Mouse (Mus musculus) heart, postnatal 25 days (tissue): ENCODE data around the gene Zcchc14. TPM values are rescaled to one million over a fixed set of nuclear protein-coding genes. Genes with fewer than 3 reads are reported as not detected.

Source experiments
- DNase-seq: peaks from one replicate; pipeline ENCODE4 v3.0.0; 2022; ENCODE audit warnings: low spot score
- intact Hi-C: fragments of 180-260 bp; cut with DNase I; formaldehyde crosslinking; loops from one replicate; pipeline ENCODE4 v1.15.1; 2025
- total RNA-seq, 2 experiments: library from RNA; stranded (reverse); gene quantifications; 2 replicates each; pipeline ENCODE4 v1.2.3; 2021

The Zcchc14 gene
- total RNA-seq, 2 experiments from 2014 or later, result 27.1 to 31.3 TPM

GRCm38 (mm10) chr8:121561636-121562345, 90.9 kb downstream of the Zcchc14 start:
- DNase-seq, result peak; percentile 54
- intact Hi-C loops, result no loop called here

DNA sequence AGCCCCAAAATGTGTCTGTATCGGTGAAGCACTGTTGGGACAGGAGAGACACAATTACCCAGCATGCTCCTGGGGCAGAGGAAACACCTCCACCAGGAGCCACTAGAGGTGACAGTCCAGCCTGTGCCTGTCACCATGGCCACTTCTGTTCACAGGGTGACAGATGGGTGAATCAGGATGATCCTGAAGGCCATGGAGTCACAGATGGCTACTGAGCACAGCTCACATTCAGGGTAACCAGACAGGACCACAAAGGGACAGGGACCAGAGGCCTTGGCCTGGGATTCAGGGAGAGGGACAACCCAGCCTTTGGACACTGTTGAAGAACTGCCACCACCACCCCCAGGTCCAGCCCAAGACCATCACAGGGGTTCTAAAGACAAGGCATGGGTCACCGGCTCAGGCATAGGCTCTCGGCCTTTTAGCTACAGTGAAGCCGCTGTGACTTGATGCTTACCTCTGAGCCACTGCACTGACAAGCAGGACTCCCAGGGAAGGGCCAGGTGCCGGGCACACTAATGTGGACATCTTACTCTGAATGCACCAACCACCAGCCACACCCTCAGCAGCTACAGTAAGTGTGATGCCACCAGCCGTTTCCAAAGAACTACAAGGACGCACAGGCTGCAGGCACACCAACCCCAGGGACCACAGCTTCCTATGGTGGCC, 92.1 kb downstream of the Zcchc14 start:
- intact Hi-C loops, result no loop called here
- no peak for DNase-seq

- no peak for DNase-seq
- intact Hi-C loops, result no loop called here
These were observed 92.9 kb downstream of the Zcchc14 start for GRCm38 (mm10) chr8:121559801-121560200.

DNA sequence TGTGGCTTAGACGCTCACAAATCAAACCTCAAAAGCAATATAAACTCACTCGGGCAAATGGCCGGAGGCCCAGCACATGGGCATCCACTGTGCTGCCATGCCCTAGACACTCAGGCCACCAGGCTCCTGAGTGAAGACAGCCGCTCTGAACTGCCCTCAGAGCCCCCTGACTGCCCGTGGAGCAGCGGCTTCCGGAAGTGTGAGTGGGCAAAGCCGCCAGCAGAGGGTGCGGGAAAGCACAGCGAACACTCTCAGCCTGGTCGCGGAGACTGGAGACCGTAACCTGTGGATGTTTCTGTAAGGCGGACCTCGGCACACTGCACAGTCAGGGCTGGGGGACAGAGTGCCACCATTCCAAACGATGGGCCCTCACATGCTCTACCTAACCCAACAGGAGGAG, 94.2 kb downstream of the Zcchc14 start:
- DNase-seq, result no peak
- intact Hi-C loops, result no loop called here

GRCm38 (mm10) chr8:121557746-121558145, 95.0 kb downstream of the Zcchc14 start:
- DNase-seq, result no peak

DNA sequence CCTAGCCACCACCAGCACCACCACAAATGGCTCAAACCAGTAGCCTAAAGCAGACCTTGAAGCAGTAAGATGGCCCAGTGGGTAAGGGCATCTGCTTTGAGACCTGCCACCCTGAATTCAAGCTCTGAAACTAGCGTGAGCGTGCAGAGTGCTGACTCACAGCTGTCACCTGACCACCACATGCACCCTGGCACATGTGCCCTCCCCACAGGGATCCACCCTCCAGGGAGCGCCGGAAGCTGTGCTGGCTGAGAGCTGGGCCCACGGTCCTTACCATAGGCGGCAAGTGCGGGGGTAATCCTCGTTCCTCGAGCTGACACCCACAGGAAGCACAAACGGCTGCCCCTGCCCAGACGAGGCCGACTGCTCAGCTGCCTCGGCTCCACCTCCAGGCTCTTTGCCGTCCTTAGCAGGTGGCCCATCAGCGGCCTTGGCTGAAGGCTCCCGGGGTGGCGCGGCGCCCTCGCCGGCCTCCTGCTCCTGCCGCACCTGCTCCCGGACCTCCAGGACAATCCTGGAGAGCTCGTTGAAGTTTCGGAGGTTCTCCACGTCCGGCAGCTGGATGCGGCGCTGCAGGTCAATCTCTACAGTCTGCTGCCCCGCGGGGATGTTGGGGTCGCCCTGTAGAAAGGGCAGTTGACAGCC, 98.7 kb downstream of the Zcchc14 start:
- DNase-seq, result no peak

More at GRCm38 (mm10) chr8:121557746-121558145, 95.0 kb downstream of the Zcchc14 start:
- intact Hi-C loops, result no loop called here

GRCm38 (mm10) chr8:121552506-121552905, 100.2 kb downstream of the Zcchc14 start:
- intact Hi-C loops, result no loop called here

More for the DNA sequence above, 98.7 kb downstream of the Zcchc14 start:
- intact Hi-C loops, result no loop called here

GRCm38 (mm10) chr8:121551065-121551985, 101.4 kb downstream of the Zcchc14 start:
- DNase-seq, result no peak
- intact Hi-C loops, result no loop called here

More at GRCm38 (mm10) chr8:121552506-121552905, 100.2 kb downstream of the Zcchc14 start:
- no peak for DNase-seq

DNA sequence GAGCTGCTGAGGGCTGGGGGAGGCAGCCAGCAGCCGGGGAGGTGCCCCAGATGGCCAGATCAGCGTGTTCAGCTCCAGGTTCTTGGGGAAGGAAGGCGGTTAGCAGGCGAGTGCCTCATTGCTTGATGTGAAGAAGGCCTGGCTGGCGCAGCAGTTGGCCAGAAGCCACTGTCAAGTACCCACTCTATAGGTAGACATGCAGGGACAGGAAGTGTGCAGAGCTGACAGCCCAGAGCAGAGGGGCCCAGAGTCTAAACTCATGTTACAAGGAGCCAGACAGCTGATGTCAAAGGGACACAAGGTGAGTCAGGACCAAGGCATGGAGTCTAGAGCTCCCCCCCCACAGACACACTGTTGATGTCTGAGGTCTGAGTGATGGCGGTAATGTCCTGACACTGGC, 102.6 kb downstream of the Zcchc14 start:
- no peak for DNase-seq
- intact Hi-C loops, result no loop called here

Other genes with a start within 250 kb of the Zcchc14 start
- gene 1700018B08Rik, start 108.6 kb downstream of the Zcchc14 start, total RNA-seq, result not detected
- gene Fbxo31, start 74.1 kb downstream of the Zcchc14 start, total RNA-seq, result 100 to 1,000 TPM in 1 of 2 experiments, 10 to 100 TPM in 1; 93.0 to 105 TPM
- gene Map1lc3b, start 62.5 kb downstream of the Zcchc14 start, total RNA-seq, result 100 to 1,000 TPM; 231 to 247 TPM
- gene Jph3, start 76.7 kb upstream of the Zcchc14 start, total RNA-seq, result not detected
- 10 to 100 TPM; 13.4 to 14.1 TPM for gene Klhdc4, start 176.7 kb upstream of the Zcchc14 start, total RNA-seq